Mouse (Mus musculus): ENCODE results near the gene Tpst1. TPM values are rescaled to one million over a fixed set of nuclear protein-coding genes. Genes with fewer than 3 reads are reported as not detected.

The Tpst1 gene
- polyA plus RNA-seq, 1 experiment from 2014 or later: 25.8 TPM

- H3K9ac ChIP-seq: no peak overlapping the region
- no peaks in the 10 kb centered on the region for H3K9me3 ChIP-seq (replicated peaks)
- no peak overlapping the region for H3K4me3 ChIP-seq
- 86% methylated on average over 4 of the region's 4 CpGs for WGBS
- H3K27ac ChIP-seq (ENCODE audit: poor library complexity, severe bottlenecking): no peak overlapping the region
- no peak overlapping the region for H3K4me2 ChIP-seq
- no peak for ATAC-seq (ENCODE audit: insufficient number of reproducible peaks, low FRiP score)
- peaks cover 33% of the 10 kb centered on the region for H3K27me3 ChIP-seq (replicated peaks)
- H3K4me1 ChIP-seq (replicated peaks): peaks cover 13% of the 10 kb centered on the region
- peaks cover 29% of the 10 kb centered on the region for H3K36me3 ChIP-seq
Measured at GRCm38 (mm10) chr5:130055688-130056087, 17.4 kb upstream of the Tpst1 start.

- no peaks in the 10 kb centered on the region for H3K9me3 ChIP-seq (replicated peaks)
- peaks cover 27% of the 10 kb centered on the region for H3K36me3 ChIP-seq
- H3K27ac ChIP-seq (ENCODE audit: poor library complexity, severe bottlenecking): no peak overlapping the region
- peaks cover 13% of the 10 kb centered on the region for H3K4me1 ChIP-seq (replicated peaks)
- H3K4me2 ChIP-seq: no peak overlapping the region
- ATAC-seq (ENCODE audit: insufficient number of reproducible peaks, low FRiP score): no peak
- H3K4me3 ChIP-seq: no peak overlapping the region
- WGBS: 79% methylated on average over 2 of the region's 2 CpGs
- peaks cover 27% of the 10 kb centered on the region for H3K27me3 ChIP-seq (replicated peaks)
- no peak overlapping the region for H3K9ac ChIP-seq
Measured at GRCm38 (mm10) chr5:130056303-130056702, 16.8 kb upstream of the Tpst1 start.

GRCm38 (mm10) chr5:130059413-130060328, 13.5 kb upstream of the Tpst1 start:
- no peak overlapping the region for H3K9ac ChIP-seq
- peak overlapping the region; percentile 72 for H3K27ac ChIP-seq (ENCODE audit: poor library complexity, severe bottlenecking)
- peaks cover 13% of the 10 kb centered on the region for H3K4me1 ChIP-seq (replicated peaks)
- H3K36me3 ChIP-seq: peaks cover 20% of the 10 kb centered on the region
- no peak overlapping the region for H3K4me3 ChIP-seq
- H3K27me3 ChIP-seq (replicated peaks): peaks cover 6% of the 10 kb centered on the region; the same call in 1 of the 2 replicates
- WGBS: 49% methylated on average over 12 of the region's 12 CpGs
- no peak overlapping the region for H3K4me2 ChIP-seq
- ATAC-seq (ENCODE audit: insufficient number of reproducible peaks, low FRiP score): peak; percentile 81
- H3K9me3 ChIP-seq (replicated peaks): no peaks in the 10 kb centered on the region

GRCm38 (mm10) chr5:130060329-130060665, 12.8 kb upstream of the Tpst1 start:
- Histone ChIP-seq H3K4me1 (replicated peaks) (peaks cover 13% of the 10 kb centered on the region), H3K36me3 (peaks cover 18% of the 10 kb centered on the region), H3K27me3 (replicated peaks) (peaks cover 5% of the 10 kb centered on the region; the same call in 1 of the 2 replicates), H3K9me3 (replicated peaks) (no peaks in the 10 kb centered on the region), H3K4me2 (no peak overlapping the region), H3K9ac (no peak overlapping the region), H3K27ac (ENCODE audit: poor library complexity, severe bottlenecking) (peak overlapping the region; percentile 72; the same call in 1 of the 2 replicates), H3K4me3 (no peak overlapping the region)
- ATAC-seq (ENCODE audit: insufficient number of reproducible peaks, low FRiP score): no peak
- 75% methylated on average over 4 of the region's 4 CpGs for WGBS

- H3K9me3 ChIP-seq (replicated peaks): no peaks in the 10 kb centered on the region
- H3K27ac ChIP-seq (ENCODE audit: poor library complexity, severe bottlenecking): peak overlapping the region; percentile 11; the same call in 1 of the 2 replicates
- no peak overlapping the region for H3K4me3 ChIP-seq
- peaks cover 14% of the 10 kb centered on the region for H3K36me3 ChIP-seq
- peaks cover 13% of the 10 kb centered on the region for H3K4me1 ChIP-seq (replicated peaks)
- H3K27me3 ChIP-seq (replicated peaks): no peaks in the 10 kb centered on the region
- no peak overlapping the region for H3K9ac ChIP-seq
- ATAC-seq (ENCODE audit: insufficient number of reproducible peaks, low FRiP score): no peak
- 63% methylated on average over 2 of the region's 2 CpGs for WGBS
- H3K4me2 ChIP-seq: no peak overlapping the region
Measured at GRCm38 (mm10) chr5:130062096-130062495, 11.0 kb upstream of the Tpst1 start.

- H3K4me2 ChIP-seq: no peak overlapping the region
- no peaks in the 10 kb centered on the region for H3K9me3 ChIP-seq (replicated peaks)
- no peak overlapping the region for H3K4me3 ChIP-seq
- no peak overlapping the region for H3K27ac ChIP-seq (ENCODE audit: poor library complexity, severe bottlenecking)
- 70% methylated on average over 2 of the region's 2 CpGs for WGBS
- no peak for ATAC-seq (ENCODE audit: insufficient number of reproducible peaks, low FRiP score)
- H3K9ac ChIP-seq: no peak overlapping the region
- H3K4me1 ChIP-seq (replicated peaks): peaks cover 13% of the 10 kb centered on the region
- no peaks in the 10 kb centered on the region for H3K27me3 ChIP-seq (replicated peaks)
- H3K36me3 ChIP-seq: peaks cover 14% of the 10 kb centered on the region
Measured at GRCm38 (mm10) chr5:130063760-130064159, 9.4 kb upstream of the Tpst1 start.

- Histone ChIP-seq H3K36me3 (peaks cover 9% of the 10 kb centered on the region), H3K9me3 (replicated peaks) (peaks cover 5% of the 10 kb centered on the region; the same call in 1 of the 2 replicates), H3K27ac (ENCODE audit: poor library complexity, severe bottlenecking) (no peak overlapping the region), H3K4me3 (no peak overlapping the region), H3K4me2 (no peak overlapping the region), H3K27me3 (replicated peaks) (peaks cover 7% of the 10 kb centered on the region), H3K4me1 (replicated peaks) (no peaks in the 10 kb centered on the region), H3K9ac (no peak overlapping the region)
- 100% methylated on average over 1 of the region's 1 CpGs for WGBS
- ATAC-seq (ENCODE audit: insufficient number of reproducible peaks, low FRiP score): no peak
Measured at GRCm38 (mm10) chr5:130065579-130065978, 7.5 kb upstream of the Tpst1 start.

- Histone ChIP-seq H3K27ac (ENCODE audit: poor library complexity, severe bottlenecking) (no peak overlapping the region), H3K4me1 (replicated peaks) (no peaks in the 10 kb centered on the region), H3K9ac (no peak overlapping the region), H3K4me2 (no peak overlapping the region), H3K36me3 (no peaks in the 10 kb centered on the region), H3K4me3 (no peak overlapping the region), H3K9me3 (replicated peaks) (peaks cover 5% of the 10 kb centered on the region; the same call in 1 of the 2 replicates), H3K27me3 (replicated peaks) (peaks cover 11% of the 10 kb centered on the region)
- 46% methylated on average over 3 of the region's 3 CpGs for WGBS
- ATAC-seq (ENCODE audit: insufficient number of reproducible peaks, low FRiP score): no peak
Measured at GRCm38 (mm10) chr5:130067841-130068264, 5.3 kb upstream of the Tpst1 start.

GRCm38 (mm10) chr5:130074491-130074890, 1.4 kb downstream of the Tpst1 start:
- H3K4me1 ChIP-seq (replicated peaks): 0 out of 2 replicates have a peak, but pooled peaks cover 3% of the 10 kb centered on the region
- no peak for ATAC-seq (ENCODE audit: insufficient number of reproducible peaks, low FRiP score)
- WGBS: 74% methylated on average over 6 of the region's 6 CpGs
- no peak overlapping the region for H3K27ac ChIP-seq (ENCODE audit: poor library complexity, severe bottlenecking)
- H3K4me3 ChIP-seq: no peak overlapping the region
- peaks cover 55% of the 10 kb centered on the region for H3K27me3 ChIP-seq (replicated peaks)
- no peaks in the 10 kb centered on the region for H3K36me3 ChIP-seq
- no peaks in the 10 kb centered on the region for H3K9me3 ChIP-seq (replicated peaks)
- no peak overlapping the region for H3K4me2 ChIP-seq
- no peak overlapping the region for H3K9ac ChIP-seq

- 51% methylated on average over 6 of the region's 6 CpGs for whole genome bisulfite sequencing
- no peak for ATAC-seq (ENCODE audit: insufficient number of reproducible peaks, low FRiP score)
- no peak overlapping the region for H3K4me3 ChIP-seq
Measured at GRCm38 (mm10) chr5:130076396-130076795, 3.3 kb downstream of the Tpst1 start.

GRCm38 (mm10) chr5:130078096-130078833, 5.1 kb downstream of the Tpst1 start:
- 64% methylated on average over 9 of the region's 9 CpGs for WGBS
- H3K27ac ChIP-seq (ENCODE audit: poor library complexity, severe bottlenecking): no peak overlapping the region
- H3K27me3 ChIP-seq (replicated peaks): peaks cover 44% of the 10 kb centered on the region
- H3K9ac ChIP-seq: no peak overlapping the region
- H3K4me3 ChIP-seq: no peak overlapping the region
- H3K4me1 ChIP-seq (replicated peaks): peaks cover 9% of the 10 kb centered on the region; the same call in 1 of the 2 replicates
- H3K4me2 ChIP-seq: no peak overlapping the region; the same call in 1 of the 2 replicates
- peaks cover 8% of the 10 kb centered on the region for H3K9me3 ChIP-seq (replicated peaks)
- ATAC-seq (ENCODE audit: insufficient number of reproducible peaks, low FRiP score): no peak
- 0 out of 2 replicates have a peak, but pooled peaks cover 4% of the 10 kb centered on the region for H3K36me3 ChIP-seq

More at GRCm38 (mm10) chr5:130076396-130076795, 3.3 kb downstream of the Tpst1 start:
- Histone ChIP-seq H3K9me3 (replicated peaks) (peaks cover 6% of the 10 kb centered on the region), H3K4me2 (no peak overlapping the region), H3K36me3 (no peaks in the 10 kb centered on the region), H3K27ac (ENCODE audit: poor library complexity, severe bottlenecking) (no peak overlapping the region), H3K4me1 (replicated peaks) (peaks cover 9% of the 10 kb centered on the region; the same call in 1 of the 2 replicates), H3K27me3 (replicated peaks) (peaks cover 44% of the 10 kb centered on the region), H3K9ac (no peak overlapping the region)

Measured in heart, embryonic 12.5 days (tissue).